Mouse (Mus musculus): ENCODE data around the gene Cnpy3. TPM values are rescaled to one million over a fixed set of nuclear protein-coding genes. Genes with fewer than 3 reads are reported as not detected.
"Not testable (repeated sequence)": the region's sequence is repeated elsewhere in the genome, so short reads cannot be mapped to it uniquely, and the experiment has no call there.

The Cnpy3 gene
- polyA plus RNA-seq (2015; fragmentation: Nextera tagmentation; extraction: Ambion mirVana), result 85.9 and 94.5 TPM in 2 replicates

DNA sequence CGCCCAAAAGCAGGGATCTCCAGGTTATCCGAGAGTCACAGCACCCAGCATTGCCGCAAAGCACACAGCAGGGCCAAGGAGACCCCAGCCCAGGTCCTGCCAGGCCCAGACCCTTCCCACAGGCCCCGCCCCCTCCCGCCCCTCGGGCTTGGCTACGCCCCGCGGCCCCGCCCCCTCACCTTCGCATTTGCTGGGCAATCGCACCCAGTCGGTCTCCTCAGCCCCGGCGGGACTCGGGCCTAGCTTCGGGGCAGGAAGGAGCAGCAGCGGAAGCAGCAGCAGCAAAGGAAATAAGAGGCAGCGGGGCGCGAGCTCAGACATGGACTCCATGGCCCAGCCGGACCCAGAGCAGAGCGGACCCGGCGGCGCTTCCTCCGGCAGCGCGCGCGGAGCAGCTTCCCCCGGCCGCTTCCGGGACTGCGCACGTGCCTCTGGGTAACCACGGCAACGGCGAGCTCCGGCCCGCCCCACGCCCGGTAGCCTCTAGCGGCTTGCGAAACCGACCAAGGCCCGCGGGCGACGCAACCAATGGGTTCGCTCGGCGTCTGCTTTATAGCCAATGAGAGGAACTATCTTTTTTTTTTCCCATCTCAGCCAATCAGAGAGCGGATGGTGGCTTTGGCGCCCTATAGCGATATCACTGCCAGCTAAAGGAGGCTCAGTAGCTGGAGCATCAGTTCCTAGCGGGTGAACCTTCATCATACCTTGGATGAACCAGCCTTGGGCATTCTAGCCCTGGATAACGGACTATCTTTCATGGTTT lies at the start of gene Cnpy3:
Cnpy3 (minus strand) TSS at position 421 of the 763 bp plus-strand sequence.
- peak; percentile 99 for ATAC-seq (ENCODE audit: low FRiP score, low TSS enrichment)
- Histone ChIP-seq H3K36me3 (ENCODE audit: insufficient read depth, low read length) (0 out of 2 replicates have a peak, but pooled peaks cover 3% of the 10 kb centered on the region), H3K27me3 (ENCODE audit: insufficient read depth, low read length) (no peaks in the 10 kb centered on the region), H3K4me2 (replicated peaks; ENCODE audit: low read depth, low read length) (peak within 1 kb of the TSS; percentile 81), H3K27ac (ENCODE audit: low read length) (peak within 1 kb of the TSS; percentile 92), H3K4me3 (ENCODE audit: low read length) (peak within 1 kb of the TSS; percentile 78), H3K4me1 (ENCODE audit: insufficient read depth, low read length) (peaks cover 11% of the 10 kb centered on the region), H3K9ac (replicated peaks; ENCODE audit: low read length) (peak within 1 kb of the TSS; percentile 83), H3K9me3 (ENCODE audit: low read length) (no peaks in the 10 kb centered on the region)
- under 1% methylated on average over 54 of the region's 58 CpGs for WGBS

DNA sequence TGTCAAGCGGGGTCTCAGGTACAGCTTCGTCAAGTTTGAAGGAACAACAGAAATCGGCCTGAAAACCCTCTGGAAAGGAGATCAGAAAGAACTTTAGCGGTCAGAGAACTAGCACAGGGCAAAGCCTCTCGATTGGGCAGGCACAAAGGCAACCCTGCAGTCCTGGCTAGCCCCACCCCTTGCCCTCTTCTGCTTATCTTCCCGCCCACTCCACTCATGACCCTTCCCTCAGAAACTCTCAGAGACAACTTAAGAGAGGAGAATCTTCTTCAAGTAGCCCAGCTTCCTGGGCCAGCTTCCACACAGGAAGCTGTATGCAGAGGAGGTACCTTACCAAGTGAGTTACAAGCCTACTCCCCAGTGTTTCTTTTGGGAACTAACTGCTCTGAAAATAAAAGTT lies 49.7 kb upstream of the Cnpy3 start:
- no peak for ATAC-seq (ENCODE audit: low FRiP score, low TSS enrichment)
- Histone ChIP-seq H3K27me3 (ENCODE audit: insufficient read depth, low read length) (no peaks in the 10 kb centered on the region), H3K27ac (ENCODE audit: low read length) (no peak overlapping the region), H3K36me3 (ENCODE audit: insufficient read depth, low read length) (peaks cover 39% of the 10 kb centered on the region), H3K4me3 (ENCODE audit: low read length) (no peak overlapping the region), H3K9ac (replicated peaks; ENCODE audit: low read length) (no peak overlapping the region), H3K4me1 (ENCODE audit: insufficient read depth, low read length) (no peaks in the 10 kb centered on the region), H3K4me2 (replicated peaks; ENCODE audit: low read depth, low read length) (no peak overlapping the region), H3K9me3 (ENCODE audit: low read length) (no peaks in the 10 kb centered on the region)
- 71% methylated on average over 6 of the region's 6 CpGs for WGBS

DNA sequence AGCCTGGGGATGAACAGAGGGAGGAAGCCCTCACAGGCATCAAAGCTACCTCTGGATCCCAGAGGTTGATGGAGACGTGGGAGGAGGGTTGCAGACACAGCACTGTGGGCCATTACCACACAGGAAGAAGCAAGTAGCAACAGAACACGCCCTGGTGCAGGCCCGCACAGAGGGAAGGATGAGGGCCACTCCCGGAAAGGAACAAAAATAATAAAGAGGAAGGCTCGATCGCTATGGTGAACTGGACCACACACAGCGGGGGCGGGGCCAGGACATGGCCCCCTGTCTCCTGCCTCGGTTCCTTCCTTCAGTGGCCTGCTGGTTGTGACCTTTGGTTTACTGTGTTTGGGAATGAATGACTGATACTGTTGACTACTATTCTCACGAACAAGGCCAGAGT lies 47.7 kb upstream of the Cnpy3 start:
- no peaks in the 10 kb centered on the region for H3K27me3 ChIP-seq (ENCODE audit: insufficient read depth, low read length)
- H3K4me1 ChIP-seq (ENCODE audit: insufficient read depth, low read length), result 0 out of 2 replicates have a peak, but pooled peaks cover 5% of the 10 kb centered on the region
- H3K27ac ChIP-seq (ENCODE audit: low read length), result no peak overlapping the region
- WGBS, result 64% methylated on average over 10 of the region's 10 CpGs
- no peak for ATAC-seq (ENCODE audit: low FRiP score, low TSS enrichment)
- no peak overlapping the region for H3K9ac ChIP-seq (replicated peaks; ENCODE audit: low read length)
- no peaks in the 10 kb centered on the region for H3K9me3 ChIP-seq (ENCODE audit: low read length)
- no peak overlapping the region for H3K4me3 ChIP-seq (ENCODE audit: low read length)
- H3K36me3 ChIP-seq (ENCODE audit: insufficient read depth, low read length), result peaks cover 26% of the 10 kb centered on the region
- H3K4me2 ChIP-seq (replicated peaks; ENCODE audit: low read depth, low read length), result no peak overlapping the region

DNA sequence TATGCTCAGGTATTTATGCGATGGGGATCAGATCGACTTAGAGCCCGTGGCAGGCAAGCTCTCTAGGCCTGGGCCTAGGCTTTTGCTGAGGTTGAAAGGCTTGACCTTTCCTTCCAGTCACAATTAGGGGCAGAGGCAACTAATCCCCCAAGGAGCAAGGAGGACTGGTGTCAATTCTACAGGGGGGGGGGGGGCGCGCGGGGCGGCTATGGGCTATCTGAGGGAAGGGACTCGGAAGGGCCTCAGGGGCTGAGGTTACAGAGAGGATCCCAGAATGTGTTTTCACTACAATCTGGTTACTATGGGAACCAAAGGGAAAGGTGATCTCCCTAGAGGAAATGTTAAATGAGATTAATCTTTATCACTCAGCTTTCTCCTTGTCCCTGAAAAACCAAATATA lies 45.4 kb upstream of the Cnpy3 start:
- 0 out of 2 replicates have a peak, but pooled peaks have one; percentile 23 for ATAC-seq (ENCODE audit: low FRiP score, low TSS enrichment)
- 32% methylated on average over 8 of the region's 8 CpGs for WGBS

DNA sequence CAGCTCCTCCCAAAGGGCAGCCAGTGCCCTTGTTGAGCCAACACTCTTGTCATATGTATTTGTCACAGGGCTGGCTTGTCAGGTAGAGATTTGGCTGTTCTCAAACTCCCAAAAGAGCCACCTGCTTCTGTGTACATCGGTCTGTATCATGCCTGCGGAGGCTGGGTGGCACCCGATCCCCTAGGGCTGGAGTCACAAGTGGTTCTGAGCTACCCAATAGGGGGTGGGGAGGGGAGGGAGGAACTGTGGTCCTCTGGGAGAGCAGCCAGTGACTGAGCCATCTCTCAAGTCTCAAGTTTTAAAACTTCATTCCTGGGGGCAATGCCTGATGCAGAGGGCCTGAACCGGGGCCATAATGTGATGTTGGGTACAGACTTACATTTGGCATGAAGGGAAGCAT lies 44.7 kb upstream of the Cnpy3 start:
- H3K4me1 ChIP-seq (ENCODE audit: insufficient read depth, low read length), result 0 out of 2 replicates have a peak, but pooled peaks cover 5% of the 10 kb centered on the region
- ATAC-seq (ENCODE audit: low FRiP score, low TSS enrichment), result no peak
- H3K4me2 ChIP-seq (replicated peaks; ENCODE audit: low read depth, low read length), result no peak overlapping the region
- H3K27ac ChIP-seq (ENCODE audit: low read length), result no peak overlapping the region
- H3K9me3 ChIP-seq (ENCODE audit: low read length), result no peaks in the 10 kb centered on the region
- WGBS, result 90% methylated on average over 4 of the region's 4 CpGs
- H3K4me3 ChIP-seq (ENCODE audit: low read length), result no peak overlapping the region
- H3K9ac ChIP-seq (replicated peaks; ENCODE audit: low read length), result no peak overlapping the region
- peaks cover 26% of the 10 kb centered on the region for H3K36me3 ChIP-seq (ENCODE audit: insufficient read depth, low read length)
- no peaks in the 10 kb centered on the region for H3K27me3 ChIP-seq (ENCODE audit: insufficient read depth, low read length)

More for the DNA sequence above, 45.4 kb upstream of the Cnpy3 start:
- Histone ChIP-seq H3K27ac (ENCODE audit: low read length) (no peak overlapping the region), H3K9me3 (ENCODE audit: low read length) (no peaks in the 10 kb centered on the region), H3K4me3 (ENCODE audit: low read length) (no peak overlapping the region), H3K4me1 (ENCODE audit: insufficient read depth, low read length) (0 out of 2 replicates have a peak, but pooled peaks cover 5% of the 10 kb centered on the region), H3K9ac (replicated peaks; ENCODE audit: low read length) (no peak overlapping the region), H3K27me3 (ENCODE audit: insufficient read depth, low read length) (no peaks in the 10 kb centered on the region), H3K36me3 (ENCODE audit: insufficient read depth, low read length) (peaks cover 26% of the 10 kb centered on the region), H3K4me2 (replicated peaks; ENCODE audit: low read depth, low read length) (no peak overlapping the region)

DNA sequence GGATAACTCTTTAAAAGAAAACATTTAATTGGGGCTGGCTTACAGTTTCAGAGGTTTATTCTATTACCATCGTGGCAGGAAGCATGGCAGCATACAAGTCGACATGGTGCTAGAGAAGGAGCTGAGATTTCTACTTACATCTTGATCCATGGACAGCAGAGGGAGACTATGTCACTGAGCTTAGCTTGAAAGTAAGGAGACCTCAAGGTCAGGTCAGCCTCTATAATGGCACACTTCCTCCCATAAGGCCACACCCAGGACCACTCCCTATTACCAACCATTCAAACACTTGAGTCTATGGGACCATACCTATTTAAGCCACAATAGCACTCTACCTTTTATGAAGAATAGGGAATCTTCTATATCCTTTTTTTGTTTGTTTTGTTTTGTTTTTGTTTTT lies 40.9 kb upstream of the Cnpy3 start:
- Histone ChIP-seq H3K36me3 (ENCODE audit: insufficient read depth, low read length) (no peaks in the 10 kb centered on the region), H3K27ac (ENCODE audit: low read length) (no peak overlapping the region), H3K4me3 (ENCODE audit: low read length) (no peak overlapping the region), H3K4me1 (ENCODE audit: insufficient read depth, low read length) (0 out of 2 replicates have a peak, but pooled peaks cover 5% of the 10 kb centered on the region), H3K9ac (replicated peaks; ENCODE audit: low read length) (no peak overlapping the region), H3K9me3 (ENCODE audit: low read length) (no peaks in the 10 kb centered on the region), H3K4me2 (replicated peaks; ENCODE audit: low read depth, low read length) (no peak overlapping the region), H3K27me3 (ENCODE audit: insufficient read depth, low read length) (no peaks in the 10 kb centered on the region)
- ATAC-seq (ENCODE audit: low FRiP score, low TSS enrichment), result no peak
- WGBS, result 74% methylated on average over 2 of the region's 2 CpGs

DNA sequence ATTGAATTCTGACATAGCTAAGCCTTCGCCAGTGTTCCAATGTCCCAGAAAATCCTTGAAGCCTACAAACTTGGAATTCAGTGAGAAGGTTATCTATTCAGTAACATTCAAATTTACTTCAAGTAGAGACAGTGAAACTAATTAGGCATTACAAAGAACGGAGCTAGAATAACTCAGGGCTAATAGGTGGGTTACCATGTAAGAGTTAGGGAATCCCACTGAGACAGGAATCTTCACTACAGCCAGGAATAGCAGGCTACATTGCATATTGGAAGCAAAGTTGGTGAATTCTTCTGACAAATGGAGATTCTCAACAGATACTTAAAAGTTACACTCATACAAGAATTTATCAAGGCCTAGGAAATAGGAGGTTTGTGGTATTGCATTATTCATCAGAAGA lies 36.0 kb upstream of the Cnpy3 start:
- not testable (repeated sequence) for H3K9me3 ChIP-seq (ENCODE audit: low read length); H3K9ac ChIP-seq (replicated peaks; ENCODE audit: low read length); ATAC-seq (ENCODE audit: low FRiP score, low TSS enrichment); H3K4me2 ChIP-seq (replicated peaks; ENCODE audit: low read depth, low read length); H3K4me3 ChIP-seq (ENCODE audit: low read length); H3K4me1 ChIP-seq (ENCODE audit: insufficient read depth, low read length); H3K36me3 ChIP-seq (ENCODE audit: insufficient read depth, low read length); H3K27ac ChIP-seq (ENCODE audit: low read length); H3K27me3 ChIP-seq (ENCODE audit: insufficient read depth, low read length)
- WGBS, result 61% methylated on average over 2 of the region's 2 CpGs

DNA sequence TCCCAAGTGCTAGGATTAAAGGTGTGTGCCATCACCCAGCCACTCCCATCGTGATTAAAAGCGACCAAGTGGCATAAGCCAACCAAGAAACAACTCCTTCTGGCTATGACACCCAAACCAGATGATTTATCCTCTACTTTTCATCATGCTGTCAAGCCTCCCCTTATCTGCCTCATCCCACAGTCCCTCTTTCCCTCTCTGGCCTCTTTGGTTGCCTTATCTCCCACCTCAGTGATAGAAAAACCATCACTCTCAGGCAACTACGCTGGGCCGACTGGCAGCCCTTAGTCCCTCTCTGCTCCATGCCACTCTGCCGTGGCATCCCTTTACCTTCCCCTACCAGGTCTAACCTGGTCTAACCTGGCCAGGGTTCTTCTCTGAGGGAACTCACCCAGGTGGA lies 34.9 kb upstream of the Cnpy3 start:
- H3K4me3 ChIP-seq (ENCODE audit: low read length), result no peak overlapping the region
- peaks cover 5% of the 10 kb centered on the region; the same call in 1 of the 2 replicates for H3K4me1 ChIP-seq (ENCODE audit: insufficient read depth, low read length)
- ATAC-seq (ENCODE audit: low FRiP score, low TSS enrichment), result no peak
- WGBS, result 88% methylated on average over 5 of the region's 5 CpGs
- H3K27me3 ChIP-seq (ENCODE audit: insufficient read depth, low read length), result no peaks in the 10 kb centered on the region
- no peak overlapping the region for H3K9ac ChIP-seq (replicated peaks; ENCODE audit: low read length)
- no peak overlapping the region for H3K4me2 ChIP-seq (replicated peaks; ENCODE audit: low read depth, low read length)
- no peaks in the 10 kb centered on the region for H3K36me3 ChIP-seq (ENCODE audit: insufficient read depth, low read length)
- no peaks in the 10 kb centered on the region for H3K9me3 ChIP-seq (ENCODE audit: low read length)
- no peak overlapping the region for H3K27ac ChIP-seq (ENCODE audit: low read length)

DNA sequence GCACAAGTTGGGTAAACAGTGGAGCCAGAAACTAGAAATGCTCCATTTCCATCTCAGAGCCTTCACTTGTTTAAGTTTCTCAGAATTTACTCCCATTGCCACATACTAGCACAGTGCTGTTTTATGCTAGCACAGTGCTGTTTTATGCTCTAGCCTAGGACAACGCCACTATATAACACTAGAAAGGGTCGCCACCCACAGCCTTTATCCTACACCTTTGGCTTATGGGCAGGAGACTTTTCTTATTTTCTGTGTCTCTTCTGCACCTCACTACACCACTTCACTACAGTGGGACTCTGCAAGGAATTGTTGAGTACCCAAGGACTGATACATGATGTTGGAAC lies 31.2 kb upstream of the Cnpy3 start:
- ATAC-seq (ENCODE audit: low FRiP score, low TSS enrichment), result peak; percentile 52; the same call in 1 of the 2 replicates
- Histone ChIP-seq H3K36me3 (ENCODE audit: insufficient read depth, low read length) (peaks cover 26% of the 10 kb centered on the region), H3K9ac (replicated peaks; ENCODE audit: low read length) (peak overlapping the region; percentile 84), H3K9me3 (ENCODE audit: low read length) (no peaks in the 10 kb centered on the region), H3K27ac (ENCODE audit: low read length) (peak overlapping the region; percentile 92), H3K4me1 (ENCODE audit: insufficient read depth, low read length) (peaks cover 11% of the 10 kb centered on the region), H3K4me3 (ENCODE audit: low read length) (peak overlapping the region; percentile 75), H3K4me2 (replicated peaks; ENCODE audit: low read depth, low read length) (peak overlapping the region; percentile 61; the same call in 1 of the 2 replicates), H3K27me3 (ENCODE audit: insufficient read depth, low read length) (no peaks in the 10 kb centered on the region)
- WGBS, result 82% methylated on average over 2 of the region's 2 CpGs
